Mouse (Mus musculus) forebrain, embryonic 15.5 days (tissue): ENCODE measurements at regions not wholly inside any gene's neighbourhood (a gene's known extent, or its start where the extent isn't known, plus 50 kb on each side); places are given as distances from the start of the nearest gene placed in this dataset.
A peak's percentile ranks its signal among the peaks of the same experiment; 100 is the strongest.
"Not testable (repeated sequence)": the region's sequence is repeated elsewhere in the genome, so short reads cannot be mapped to it uniquely, and the experiment has no call there.

Source experiments
- ATAC-seq: fragments of 200-750 bp; cut with Nextera tagmentation; replicated peaks from 2 replicates; pipeline ENCODE4 v1.8.0; 2017; ENCODE audit warnings: mild to moderate bottlenecking, moderate TSS enrichment, moderate library complexity
- H3K27ac ChIP-seq: fragments of 300-500 bp; sonication (generic); replicated peaks from 2 replicates; pipeline ENCODE4 v1.5.1; 2015; ENCODE audit warnings: mild to moderate bottlenecking, inconsistent platforms
- H3K27me3 ChIP-seq: fragments of 300-500 bp; sonication (generic); 2 replicates; pipeline ENCODE4 v1.6.1; 2015; ENCODE audit warnings: inconsistent platforms
- H3K36me3 ChIP-seq: fragments of 300-500 bp; sonication (generic); 2 replicates; pipeline ENCODE4 v1.6.1; 2015; ENCODE audit warnings: mild to moderate bottlenecking, inconsistent platforms
- H3K4me1 ChIP-seq: fragments of 300-500 bp; sonication (generic); 2 replicates; pipeline ENCODE4 v1.6.1; 2015; ENCODE audit warnings: inconsistent platforms
- H3K4me2 ChIP-seq: fragments of 300-500 bp; sonication (generic); replicated peaks from 2 replicates; pipeline ENCODE4 v1.6.1; 2015; ENCODE audit warnings: mild to moderate bottlenecking, inconsistent platforms
- H3K4me3 ChIP-seq: fragments of 300-500 bp; sonication (generic); 2 replicates; pipeline ENCODE4 v1.5.1; 2015; ENCODE audit warnings: mild to moderate bottlenecking, inconsistent platforms
- H3K9ac ChIP-seq: fragments of 300-500 bp; sonication (generic); replicated peaks from 2 replicates; pipeline ENCODE4 v1.6.1; 2015; ENCODE audit warnings: mild to moderate bottlenecking, inconsistent platforms
- H3K9me3 ChIP-seq: fragments of 300-500 bp; sonication (generic); 2 replicates; pipeline ENCODE4 v1.6.1; 2016; ENCODE audit warnings: inconsistent platforms
- WGBS: fragments of 180-500 bp; shearing (Covaris S2); methylation state at CpG from one replicate; pipeline ENCODE4 v1.1.7; 2015; ENCODE audit warnings: mixed read lengths; 5-methylcytosine and 5-hydroxymethylcytosine counted together

DNA sequence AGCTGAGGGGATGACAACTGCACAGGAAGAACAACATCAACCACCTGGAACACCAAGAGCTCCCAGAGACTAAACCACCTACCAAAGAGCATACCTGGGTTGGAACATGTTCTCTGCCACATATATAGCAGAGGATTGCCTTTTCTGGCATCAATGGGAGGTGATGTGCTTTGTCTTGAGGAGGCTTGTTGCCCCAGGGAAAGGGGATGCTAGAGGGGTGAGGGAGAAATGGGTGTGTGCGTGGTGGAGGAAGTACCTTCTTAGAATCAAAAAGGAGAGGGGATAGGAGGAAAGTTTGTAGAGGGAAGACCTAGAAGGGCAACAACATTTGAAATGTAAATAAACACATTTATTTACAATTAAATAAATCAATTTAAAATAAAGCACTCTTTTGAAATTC lies 358.5 kb upstream of the Pfkp start:
- H3K4me2 ChIP-seq: no peak overlapping the region
- WGBS: 74% methylated on average over 1 of the region's 1 CpGs
- no peaks in the 10 kb centered on the region for H3K27me3 ChIP-seq
- no peaks in the 10 kb centered on the region for H3K9me3 ChIP-seq
- no peak overlapping the region for H3K9ac ChIP-seq
- H3K27ac ChIP-seq: no peak overlapping the region
- no peaks in the 10 kb centered on the region for H3K4me1 ChIP-seq
- H3K36me3 ChIP-seq: no peaks in the 10 kb centered on the region
- H3K4me3 ChIP-seq: no peak overlapping the region
- ATAC-seq: no peak

DNA sequence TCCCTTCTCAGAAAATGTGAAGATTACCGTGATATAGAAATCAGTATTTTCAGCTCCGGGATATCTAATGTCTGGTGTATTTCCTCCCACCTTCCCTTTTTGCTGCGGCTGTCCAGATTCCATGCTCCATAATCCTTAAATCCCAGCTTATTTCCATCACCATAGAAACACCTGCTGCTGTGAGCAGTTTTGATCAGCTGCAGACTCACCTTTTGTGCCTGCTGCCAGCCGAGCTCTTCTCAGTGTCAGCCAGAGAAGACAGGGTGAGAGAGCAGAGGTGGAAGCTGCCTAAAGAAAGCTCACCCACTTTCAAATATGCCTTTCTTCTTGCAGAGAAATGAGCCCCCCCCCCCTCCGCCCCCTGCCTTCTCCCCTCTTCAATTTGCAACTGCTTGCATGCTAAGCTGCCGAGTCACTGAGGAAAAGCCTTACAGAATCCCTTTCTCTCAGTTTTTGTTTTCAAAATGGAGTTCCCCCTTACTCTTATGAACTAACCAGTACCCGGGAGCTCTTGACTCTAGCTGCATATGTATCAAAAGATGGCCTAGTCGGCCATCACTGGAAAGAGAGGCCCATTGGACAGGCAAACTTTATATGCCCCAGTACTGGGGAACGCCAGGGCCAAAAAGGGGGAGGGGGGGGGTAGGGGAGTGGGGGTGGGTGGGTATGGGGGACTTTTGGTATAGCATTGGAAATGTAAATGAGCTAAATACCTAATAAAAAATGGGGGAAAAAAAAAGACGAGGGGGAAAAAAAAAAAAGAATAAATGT lies 350.1 kb upstream of the Pfkp start:
- not testable (repeated sequence) for H3K4me2 ChIP-seq
- peak; percentile 70 for ATAC-seq
- H3K27ac ChIP-seq: peak overlapping the region; percentile 9; the same call in 1 of the 2 replicates

DNA sequence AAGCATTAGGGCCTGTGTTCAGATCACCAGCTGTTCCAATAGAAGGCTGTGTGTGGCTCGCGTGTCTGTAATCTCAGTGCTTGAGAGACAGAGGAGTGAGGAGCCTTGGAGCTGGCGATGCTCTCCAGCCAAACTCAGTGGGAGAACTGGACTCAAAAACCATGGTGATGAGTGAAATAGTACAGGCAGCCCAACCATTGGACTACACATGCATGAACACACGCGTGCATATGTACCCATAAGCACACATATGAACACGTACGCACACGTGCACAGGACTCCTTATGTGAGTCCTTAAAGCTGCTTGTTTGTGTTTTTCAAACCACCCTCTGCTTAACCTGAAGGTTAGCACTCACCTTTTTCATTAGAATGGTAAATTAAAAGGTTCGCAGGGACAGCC lies 349.5 kb upstream of the Pfkp start:
- H3K4me3 ChIP-seq: no peak overlapping the region
- H3K27me3 ChIP-seq: no peaks in the 10 kb centered on the region
- H3K4me1 ChIP-seq: peaks cover 6% of the 10 kb centered on the region; the same call in 1 of the 2 replicates
- H3K9ac ChIP-seq: no peak overlapping the region
- H3K27ac ChIP-seq: peak overlapping the region; percentile 9; the same call in 1 of the 2 replicates
- H3K36me3 ChIP-seq: no peaks in the 10 kb centered on the region
- peak; percentile 63; the same call in 1 of the 2 replicates for ATAC-seq
- H3K4me2 ChIP-seq: no peak overlapping the region
- WGBS: 69% methylated on average over 9 of the region's 9 CpGs
- H3K9me3 ChIP-seq: no peaks in the 10 kb centered on the region

More for the DNA sequence above, 350.1 kb upstream of the Pfkp start:
- H3K9me3 ChIP-seq, H3K9ac ChIP-seq, H3K27me3 ChIP-seq, H3K4me3 ChIP-seq, H3K4me1 ChIP-seq, H3K36me3 ChIP-seq: not testable (repeated sequence)
- WGBS: 23% methylated on average over 10 of the region's 10 CpGs

- WGBS: 51% methylated on average over 12 of the region's 12 CpGs
- H3K27ac ChIP-seq: no peak overlapping the region
- H3K9ac ChIP-seq: no peak overlapping the region
- H3K4me2 ChIP-seq: no peak overlapping the region
- ATAC-seq: no peak
- H3K4me3 ChIP-seq: no peak overlapping the region
- no peaks in the 10 kb centered on the region for H3K9me3 ChIP-seq
- H3K4me1 ChIP-seq: no peaks in the 10 kb centered on the region
- no peaks in the 10 kb centered on the region for H3K27me3 ChIP-seq
- H3K36me3 ChIP-seq: no peaks in the 10 kb centered on the region
Observed at GRCm38 (mm10) chr13:6992323-6992994, 343.9 kb upstream of the Pfkp start.

DNA sequence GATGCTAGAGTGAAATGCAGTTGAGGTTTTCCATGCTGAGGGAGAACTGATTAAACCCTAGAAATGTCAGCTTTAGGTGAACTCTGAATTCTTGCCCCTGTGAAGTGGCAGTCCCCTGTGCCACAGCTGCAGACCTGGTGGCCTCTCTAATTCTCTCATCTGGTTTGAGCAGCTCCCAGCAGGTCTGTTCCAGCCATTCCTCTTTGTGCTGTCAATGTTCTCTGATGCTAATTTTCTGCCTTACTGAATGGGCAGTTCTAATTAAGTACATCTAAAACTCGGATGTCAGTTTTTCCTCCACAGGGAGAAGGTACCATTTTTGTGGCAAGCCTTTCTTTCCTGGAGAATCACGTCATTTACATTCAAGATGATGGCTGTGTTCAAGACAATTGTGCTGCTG lies 343.1 kb upstream of the Pfkp start:
- no peak for ATAC-seq
- Histone ChIP-seq H3K27ac (no peak overlapping the region), H3K4me2 (no peak overlapping the region), H3K36me3 (no peaks in the 10 kb centered on the region), H3K27me3 (no peaks in the 10 kb centered on the region), H3K9me3 (no peaks in the 10 kb centered on the region), H3K4me3 (no peak overlapping the region), H3K9ac (no peak overlapping the region), H3K4me1 (no peaks in the 10 kb centered on the region)
- 14% methylated on average over 2 of the region's 2 CpGs for WGBS

DNA sequence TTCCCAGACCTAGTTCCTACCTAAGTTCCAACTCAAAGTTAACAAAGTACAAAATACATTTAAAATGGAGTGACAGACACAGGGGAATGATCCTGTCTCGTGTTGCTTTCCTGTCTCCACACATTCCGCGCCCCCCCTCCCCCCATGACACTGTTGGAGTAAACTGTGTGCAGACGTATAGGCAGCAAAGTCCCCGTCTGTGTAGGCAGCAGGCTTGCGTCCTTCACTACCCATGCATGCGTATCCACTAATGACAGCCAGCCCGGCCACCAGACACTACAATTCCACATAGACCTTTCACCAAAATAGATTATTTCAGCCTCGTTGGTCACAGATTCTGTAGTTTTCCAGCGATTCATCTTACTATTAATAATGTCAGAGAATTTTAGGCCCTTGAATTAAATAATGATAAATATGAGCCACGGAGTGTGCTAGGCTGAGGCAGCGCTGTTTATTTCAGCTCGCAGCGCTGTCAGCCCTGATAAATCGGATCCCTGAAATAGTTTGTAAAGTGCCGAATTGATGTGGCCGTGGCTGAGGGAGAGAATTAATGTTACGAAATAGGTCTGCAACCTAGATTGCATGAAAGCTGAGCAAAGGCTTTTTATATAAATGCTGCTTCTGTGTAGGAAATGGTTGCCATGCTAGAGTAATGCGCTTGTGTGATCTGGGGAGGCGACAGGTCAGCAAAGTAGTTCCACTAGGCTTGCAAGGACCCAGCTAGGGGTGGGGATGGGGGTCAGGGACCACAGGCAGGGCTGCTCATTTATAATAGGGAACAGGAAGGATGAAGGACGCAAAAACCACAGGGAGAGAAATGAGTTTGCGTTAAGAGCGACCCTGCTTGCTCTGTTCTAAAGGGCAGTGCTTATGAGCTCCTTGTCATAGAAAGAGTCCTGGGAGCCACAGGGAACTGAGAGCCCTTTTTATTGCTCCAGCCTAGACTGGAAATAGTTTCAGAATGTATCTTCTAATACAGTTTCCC lies 336.7 kb upstream of the Pfkp start:
- no peak overlapping the region for H3K27ac ChIP-seq
- no peaks in the 10 kb centered on the region for H3K27me3 ChIP-seq
- no peak overlapping the region for H3K9ac ChIP-seq
- no peak for ATAC-seq
- WGBS: 73% methylated on average over 23 of the region's 23 CpGs
- H3K4me3 ChIP-seq: no peak overlapping the region
- no peaks in the 10 kb centered on the region for H3K36me3 ChIP-seq
- no peaks in the 10 kb centered on the region for H3K4me1 ChIP-seq
- H3K4me2 ChIP-seq: no peak overlapping the region
- H3K9me3 ChIP-seq: no peaks in the 10 kb centered on the region

DNA sequence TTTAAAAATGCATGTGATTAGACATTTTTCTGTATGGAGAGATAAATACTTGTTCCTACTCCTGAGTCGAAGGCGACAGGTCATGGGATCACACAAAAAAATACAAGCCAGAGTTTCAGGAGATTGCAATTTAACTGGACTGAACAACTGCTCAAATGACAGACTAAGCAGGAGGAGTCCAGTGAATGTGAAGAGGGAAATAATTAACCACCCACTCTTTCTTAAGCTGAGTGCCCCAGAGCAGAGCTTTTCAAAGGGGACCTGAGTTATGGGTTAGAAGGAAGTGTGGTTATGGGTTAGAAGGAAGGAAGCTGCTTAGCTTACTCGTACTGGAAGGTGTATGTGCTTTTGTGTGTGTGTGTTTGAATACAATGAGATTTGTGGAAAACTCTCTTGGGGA lies 307.1 kb upstream of the Pfkp start:
- Histone ChIP-seq H3K4me2 (no peak overlapping the region), H3K27me3 (no peaks in the 10 kb centered on the region), H3K4me3 (no peak overlapping the region), H3K9me3 (no peaks in the 10 kb centered on the region), H3K36me3 (no peaks in the 10 kb centered on the region), H3K27ac (no peak overlapping the region), H3K9ac (no peak overlapping the region), H3K4me1 (no peaks in the 10 kb centered on the region)
- no peak for ATAC-seq
- WGBS: 76% methylated on average over 3 of the region's 3 CpGs

DNA sequence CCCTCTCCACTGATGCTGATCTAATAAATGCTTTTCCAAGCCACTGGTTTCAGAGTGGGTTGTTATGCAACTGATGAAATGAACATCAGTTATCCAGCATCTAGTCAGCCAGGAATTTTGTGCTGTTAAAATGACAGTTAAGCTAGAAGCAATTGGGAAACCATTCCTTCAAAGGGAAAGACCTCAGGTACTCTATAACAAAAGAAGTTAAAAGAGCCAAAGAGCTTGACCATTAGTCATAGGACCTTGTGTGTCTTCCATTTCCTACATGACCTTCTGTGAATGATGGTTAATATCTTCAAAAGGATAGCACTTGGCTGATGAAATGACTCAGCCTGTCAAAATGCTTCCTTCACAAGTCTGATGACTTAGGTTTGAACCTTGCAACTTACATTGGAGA lies 275.6 kb upstream of the Pfkp start:
- Histone ChIP-seq H3K4me1 (no peaks in the 10 kb centered on the region), H3K9me3 (no peaks in the 10 kb centered on the region), H3K27me3 (no peaks in the 10 kb centered on the region), H3K36me3 (no peaks in the 10 kb centered on the region), H3K4me3 (no peak overlapping the region), H3K4me2 (no peak overlapping the region), H3K9ac (no peak overlapping the region), H3K27ac (no peak overlapping the region)
- no peak for ATAC-seq

GRCm38 (mm10) chr13:6922357-6922721 lies 273.8 kb upstream of the Pfkp start:
- no peak overlapping the region for H3K9ac ChIP-seq

GRCm38 (mm10) chr13:6921691-6922356 lies 273.2 kb upstream of the Pfkp start:
- H3K9me3 ChIP-seq: no peaks in the 10 kb centered on the region
- no peak overlapping the region for H3K4me3 ChIP-seq
- no peak overlapping the region for H3K4me2 ChIP-seq
- no peak overlapping the region for H3K9ac ChIP-seq
- H3K27me3 ChIP-seq: no peaks in the 10 kb centered on the region
- no peaks in the 10 kb centered on the region for H3K4me1 ChIP-seq
- no peaks in the 10 kb centered on the region for H3K36me3 ChIP-seq
- no peak overlapping the region for H3K27ac ChIP-seq
- ATAC-seq: no peak
- WGBS: 62% methylated on average over 6 of the region's 6 CpGs

More at GRCm38 (mm10) chr13:6922357-6922721, 273.8 kb upstream of the Pfkp start:
- no peak overlapping the region for H3K27ac ChIP-seq
- no peaks in the 10 kb centered on the region for H3K27me3 ChIP-seq
- no peak for ATAC-seq
- no peaks in the 10 kb centered on the region for H3K36me3 ChIP-seq
- WGBS: 19% methylated on average over 2 of the region's 2 CpGs
- H3K4me2 ChIP-seq: no peak overlapping the region
- no peak overlapping the region for H3K4me3 ChIP-seq
- H3K9me3 ChIP-seq: no peaks in the 10 kb centered on the region
- no peaks in the 10 kb centered on the region for H3K4me1 ChIP-seq

DNA sequence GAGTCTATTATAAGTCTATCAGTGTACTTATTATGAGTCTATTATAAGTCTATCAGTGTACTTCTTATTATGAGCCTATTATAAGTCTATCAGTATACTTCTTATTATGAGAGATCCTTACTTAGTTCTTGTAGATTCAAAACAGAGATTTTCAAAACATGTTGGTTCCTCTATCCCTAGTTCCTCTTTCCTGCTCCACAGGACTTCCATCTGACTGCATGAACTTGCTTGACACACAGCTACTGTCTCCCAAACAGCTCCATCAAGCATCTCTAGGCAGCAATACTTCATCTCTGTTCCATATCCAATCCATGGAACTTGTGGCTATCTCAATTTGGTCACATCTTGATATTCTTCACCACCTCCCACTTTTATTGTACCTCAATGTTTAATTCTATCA lies 257.4 kb upstream of the Pfkp start:
- Histone ChIP-seq H3K27me3 (no peaks in the 10 kb centered on the region), H3K9ac (no peak overlapping the region), H3K4me1 (no peaks in the 10 kb centered on the region), H3K27ac (no peak overlapping the region), H3K4me2 (no peak overlapping the region), H3K9me3 (no peaks in the 10 kb centered on the region), H3K4me3 (no peak overlapping the region), H3K36me3 (no peaks in the 10 kb centered on the region)
- ATAC-seq: no peak

GRCm38 (mm10) chr13:6901682-6902081 lies 253.1 kb upstream of the Pfkp start:
- Histone ChIP-seq H3K4me1 (no peaks in the 10 kb centered on the region), H3K4me2 (no peak overlapping the region), H3K36me3 (no peaks in the 10 kb centered on the region), H3K9ac (no peak overlapping the region), H3K27me3 (no peaks in the 10 kb centered on the region), H3K27ac (no peak overlapping the region), H3K9me3 (no peaks in the 10 kb centered on the region), H3K4me3 (no peak overlapping the region)
- WGBS: 75% methylated on average over 2 of the region's 2 CpGs
- no peak for ATAC-seq
